Mouse (Mus musculus) left cerebral cortex, adult 18-20 months (tissue): ENCODE measurements at regions not wholly inside any gene's neighbourhood (a gene's known extent, or its start where the extent isn't known, plus 50 kb on each side); places are given as distances from the start of the nearest gene placed in this dataset.
"Not testable (repeated sequence)": the region's sequence is repeated elsewhere in the genome, so short reads cannot be mapped to it uniquely, and the experiment has no call there.

Experiments used
- DNase-seq, 2 experiments: peaks; one replicate each; pipeline ENCODE4 v3.0.0; 2021 to 2022; ENCODE audit warnings: low spot score in 2 of 2, mixed read lengths in 1 of 2

- DNase-seq, result no peak
Observed at GRCm38 (mm10) chr17:82674593-82674992, 540.5 kb upstream of the Pkdcc start.

GRCm38 (mm10) chr17:82666557-82666956, 548.5 kb upstream of the Pkdcc start:
- not testable (repeated sequence) for DNase-seq

- no peak for DNase-seq
Observed at GRCm38 (mm10) chr17:82664352-82664751, 550.7 kb upstream of the Pkdcc start.

- no peak for DNase-seq
Observed at GRCm38 (mm10) chr17:82636459-82637189, 578.5 kb upstream of the Pkdcc start.

- DNase-seq, result no peak
Observed at GRCm38 (mm10) chr17:82635849-82636248, 579.2 kb upstream of the Pkdcc start.

GRCm38 (mm10) chr17:82606642-82607175, 608.4 kb upstream of the Pkdcc start:
- no peak for DNase-seq

GRCm38 (mm10) chr17:82583801-82584200, 631.3 kb upstream of the Pkdcc start:
- no peak for DNase-seq

- no peak for DNase-seq
Observed at GRCm38 (mm10) chr17:82533521-82533920, 681.6 kb upstream of the Pkdcc start.

- DNase-seq, result no peak
Observed at GRCm38 (mm10) chr17:82518129-82518528, 697.0 kb upstream of the Pkdcc start.

- DNase-seq, result no peak
Observed at GRCm38 (mm10) chr17:82516850-82517249, 698.2 kb upstream of the Pkdcc start.

- DNase-seq, result no peak
Observed at GRCm38 (mm10) chr17:82513816-82514215, 701.3 kb upstream of the Pkdcc start.

- no peak for DNase-seq
Observed at GRCm38 (mm10) chr17:82504291-82504690, 710.8 kb upstream of the Pkdcc start.

GRCm38 (mm10) chr17:82485544-82485943, 729.5 kb upstream of the Pkdcc start:
- DNase-seq, result peak in 1 of 2 experiments; percentile 8

GRCm38 (mm10) chr17:82484609-82485008, 730.5 kb upstream of the Pkdcc start:
- DNase-seq, result peak; percentile 3 to 8

- no peak for DNase-seq
Observed at GRCm38 (mm10) chr17:82457972-82458371, 719.8 kb upstream of the Slc8a1 start.

GRCm38 (mm10) chr17:82453847-82454246, 715.7 kb upstream of the Slc8a1 start:
- no peak for DNase-seq

GRCm38 (mm10) chr17:82439105-82439504, 700.9 kb upstream of the Slc8a1 start:
- DNase-seq, result no peak

- DNase-seq, result no peak
Observed at GRCm38 (mm10) chr17:82437206-82437605, 699.0 kb upstream of the Slc8a1 start.

GRCm38 (mm10) chr17:82432678-82433077, 694.5 kb upstream of the Slc8a1 start:
- no peak for DNase-seq

GRCm38 (mm10) chr17:82408296-82408695, 670.1 kb upstream of the Slc8a1 start:
- peak in 1 of 2 experiments; percentile 4 for DNase-seq

- no peak for DNase-seq
Observed at GRCm38 (mm10) chr17:82399328-82399727, 661.2 kb upstream of the Slc8a1 start.

- DNase-seq, result not testable (repeated sequence)
Observed at GRCm38 (mm10) chr17:82379371-82379770, 641.2 kb upstream of the Slc8a1 start.

- no peak for DNase-seq
Observed at GRCm38 (mm10) chr17:82378248-82378820, 640.2 kb upstream of the Slc8a1 start.
